Mouse (Mus musculus): Measurements from ENCODE around the gene Ccdc85c. TPM values are rescaled to one million over a fixed set of nuclear protein-coding genes. Genes with fewer than 3 reads are reported as not detected.

Gene Ccdc85c
- total and polyA plus RNA-seq, 3 experiments: 14.0 to 32.4 (median 15.2) TPM

- in situ Hi-C loops (cut with MboI; ENCODE audit: low pct_ligation_motif_present, low pct_unique_long_range_greater_than_20kb, low sequenced_read_pairs) (no loop called here), dilution Hi-C loops (cut with MboI; ENCODE audit: extremely low pct_ligation_motif_present, extremely low pct_unique_long_range_greater_than_20kb, low sequenced_read_pairs) (no loop called here)
- H3K9me3 ChIP-seq (replicated peaks; ENCODE audit: low read length): no peaks in the 10 kb centered on the region
- H3K9ac ChIP-seq (ENCODE audit: insufficient read depth, low read depth): no peak overlapping the region
- no peaks in the 10 kb centered on the region for H3K27me3 ChIP-seq (replicated peaks)
- no peak overlapping the region for H3K4me2 ChIP-seq (ENCODE audit: insufficient read depth, low read depth, poor library complexity, severe bottlenecking)
- H3K4me3 ChIP-seq (replicated peaks in 1 of 3; ENCODE audit: low read depth in 2 of 3, low read length in 2 of 3, poor library complexity in 1 of 3): no peak overlapping the region
- no peak for DNase-seq (ENCODE audit: extremely low read depth)
- peaks cover 0 to 79% of the 10 kb centered on the region in 2 experiments; a peak in 2 of 4 replicates for H3K4me1 ChIP-seq (ENCODE audit: control insufficient read depth in 1 of 2, insufficient read depth in 2 of 2)
- H3K36me3 ChIP-seq (replicated peaks in 1 of 2; ENCODE audit: control insufficient read depth in 1 of 2, insufficient read depth in 1 of 2, low read length in 1 of 2): peaks cover 0 to 65% of the 10 kb centered on the region in 2 experiments
- H3K79me2 ChIP-seq (replicated peaks; ENCODE audit: control insufficient read depth, extremely low read depth, insufficient read depth, poor library complexity, severe bottlenecking): no peaks in the 10 kb centered on the region
- no peak overlapping the region for H3K27ac ChIP-seq (ENCODE audit: insufficient read depth, low read depth)
- TF ChIP-seq EP300 (IDR thresholded peaks at IDR 0.05; ENCODE audit: low read length): no peak
- no peak for TF ChIP-seq IRF4 (IDR thresholded peaks at IDR 0.05; ENCODE audit: low read depth, low read length)
- TF ChIP-seq ZMIZ1 (IDR thresholded peaks at IDR 0.05; ENCODE audit: low read depth, low read length): no peak
- no peak for TF ChIP-seq E2F4 (IDR thresholded peaks at IDR 0.05; ENCODE audit: insufficient replicate concordance, low read depth, low read length)
- no peak for TF ChIP-seq TBP (conservative IDR thresholded peaks at IDR 0.05; ENCODE audit: low read depth, low read length)
- TF ChIP-seq TCF12 (IDR thresholded peaks at IDR 0.05; ENCODE audit: low read depth, low read length): no peak
- TF ChIP-seq ZKSCAN1 (IDR thresholded peaks at IDR 0.05; ENCODE audit: borderline replicate concordance, low read depth, low read length): no peak
- no peak for TF ChIP-seq POLR2AphosphoS2 (IDR thresholded peaks at IDR 0.05; ENCODE audit: low read depth, low read length)
These were observed 19.7 kb downstream of the Ccdc85c start for GRCm38 (mm10) chr12:108255511-108255919.

GRCm38 (mm10) chr12:108253042-108253441, 22.2 kb downstream of the Ccdc85c start:
- H3K79me2 ChIP-seq (replicated peaks; ENCODE audit: control insufficient read depth, extremely low read depth, insufficient read depth, poor library complexity, severe bottlenecking): no peaks in the 10 kb centered on the region
- H3K4me1 ChIP-seq (ENCODE audit: control insufficient read depth in 1 of 2, insufficient read depth in 2 of 2): peaks cover 0 to 63% of the 10 kb centered on the region in 2 experiments; a peak in 2 of 4 replicates
- peaks cover 0 to 63% of the 10 kb centered on the region in 2 experiments for H3K36me3 ChIP-seq (replicated peaks in 1 of 2; ENCODE audit: control insufficient read depth in 1 of 2, insufficient read depth in 1 of 2, low read length in 1 of 2)
- in situ Hi-C loops (cut with MboI; ENCODE audit: low pct_ligation_motif_present, low pct_unique_long_range_greater_than_20kb, low sequenced_read_pairs) (no loop called here), dilution Hi-C loops (cut with MboI; ENCODE audit: extremely low pct_ligation_motif_present, extremely low pct_unique_long_range_greater_than_20kb, low sequenced_read_pairs) (no loop called here)
- H3K9me3 ChIP-seq (replicated peaks; ENCODE audit: low read length): no peaks in the 10 kb centered on the region
- no peak overlapping the region for H3K9ac ChIP-seq (ENCODE audit: insufficient read depth, low read depth)
- TF ChIP-seq SMC3 (IDR thresholded peaks at IDR 0.05; ENCODE audit: low read depth, low read length): no peak
- no peaks in the 10 kb centered on the region for H3K27me3 ChIP-seq (replicated peaks)
- no peak overlapping the region for H3K4me3 ChIP-seq (replicated peaks in 1 of 3; ENCODE audit: low read depth in 2 of 3, low read length in 2 of 3, poor library complexity in 1 of 3)
- H3K27ac ChIP-seq (ENCODE audit: insufficient read depth, low read depth): no peak overlapping the region
- H3K4me2 ChIP-seq (ENCODE audit: insufficient read depth, low read depth, poor library complexity, severe bottlenecking): no peak overlapping the region
- DNase-seq (ENCODE audit: extremely low read depth): no peak

- H3K4me2 ChIP-seq (ENCODE audit: insufficient read depth, low read depth, poor library complexity, severe bottlenecking): no peak overlapping the region
- no peaks in the 10 kb centered on the region for H3K27me3 ChIP-seq (replicated peaks)
These were observed 23.2 kb downstream of the Ccdc85c start for GRCm38 (mm10) chr12:108251825-108252542.

More at GRCm38 (mm10) chr12:108251825-108252542, 23.2 kb downstream of the Ccdc85c start:
- DNase-seq (ENCODE audit: extremely low read depth): no peak
- Histone ChIP-seq H3K4me3 (replicated peaks in 1 of 3; ENCODE audit: low read depth in 2 of 3, low read length in 2 of 3, poor library complexity in 1 of 3) (no peak overlapping the region), H3K27ac (ENCODE audit: insufficient read depth, low read depth) (no peak overlapping the region), H3K36me3 (replicated peaks in 1 of 2; ENCODE audit: control insufficient read depth in 1 of 2, insufficient read depth in 1 of 2, low read length in 1 of 2) (peaks cover 0 to 68% of the 10 kb centered on the region in 2 experiments), H3K9ac (ENCODE audit: insufficient read depth, low read depth) (no peak overlapping the region), H3K4me1 (ENCODE audit: control insufficient read depth in 1 of 2, insufficient read depth in 2 of 2) (peaks cover 0 to 65% of the 10 kb centered on the region in 2 experiments; a peak in 2 of 4 replicates), H3K9me3 (replicated peaks; ENCODE audit: low read length) (no peaks in the 10 kb centered on the region), H3K79me2 (replicated peaks; ENCODE audit: control insufficient read depth, extremely low read depth, insufficient read depth, poor library complexity, severe bottlenecking) (no peaks in the 10 kb centered on the region)
- in situ Hi-C loops (cut with MboI; ENCODE audit: low pct_ligation_motif_present, low pct_unique_long_range_greater_than_20kb, low sequenced_read_pairs): no loop called here
- no peak for TF ChIP-seq E2F4 (IDR thresholded peaks at IDR 0.05; ENCODE audit: insufficient replicate concordance, low read depth, low read length)
- no peak for TF ChIP-seq MEF2A (IDR thresholded peaks at IDR 0.05; ENCODE audit: borderline replicate concordance, low read depth, low read length)
- no peak for TF ChIP-seq CHD2 (IDR thresholded peaks at IDR 0.05; ENCODE audit: low read length)
- no peak for TF ChIP-seq MXI1 (IDR thresholded peaks at IDR 0.05; ENCODE audit: low read depth, low read length)
- no peak for TF ChIP-seq ETS1 (conservative IDR thresholded peaks at IDR 0.05; ENCODE audit: low read depth, low read length)
- TF ChIP-seq HCFC1 (IDR thresholded peaks at IDR 0.05; ENCODE audit: low read depth, low read length): no peak
- TF ChIP-seq PAX5 (IDR thresholded peaks at IDR 0.05; ENCODE audit: low read length): no peak
- no peak for TF ChIP-seq RAD21 (IDR thresholded peaks at IDR 0.05; ENCODE audit: low read depth, low read length)
- TF ChIP-seq MAFK (IDR thresholded peaks at IDR 0.05; ENCODE audit: insufficient replicate concordance, low read length): no peak
- dilution Hi-C loops (cut with MboI; ENCODE audit: extremely low pct_ligation_motif_present, extremely low pct_unique_long_range_greater_than_20kb, low sequenced_read_pairs): no loop called here

Measured in CH12.LX (cell line).